Mouse (Mus musculus): ENCODE results near the gene Lrrk1. TPM values are rescaled to one million over a fixed set of nuclear protein-coding genes. Genes with fewer than 3 reads are reported as not detected.

Gene Lrrk1
- polyA plus RNA-seq, 1 experiment from 2014 or later = 26.0 TPM

- WGBS = 58% methylated on average over 12 of the region's 12 CpGs
- no peaks in the 10 kb centered on the region for H3K36me3 ChIP-seq
- no peak overlapping the region for H3K27ac ChIP-seq
- ATAC-seq (ENCODE audit: borderline replicate concordance, extremely low read depth, low FRiP score, low TSS enrichment) = no peak
- H3K9me3 ChIP-seq = no peaks in the 10 kb centered on the region
- H3K27me3 ChIP-seq = no peaks in the 10 kb centered on the region
- H3K4me1 ChIP-seq = peaks cover 11% of the 10 kb centered on the region; the same call in 1 of the 2 replicates
- no peak overlapping the region for H3K4me3 ChIP-seq
- H3K4me2 ChIP-seq = no peak overlapping the region
- H3K9ac ChIP-seq = no peak overlapping the region
Measured at GRCm38 (mm10) chr7:66247274-66248021, 140.7 kb downstream of the Lrrk1 start.

GRCm38 (mm10) chr7:66246716-66247235, 141.4 kb downstream of the Lrrk1 start:
- ATAC-seq (ENCODE audit: borderline replicate concordance, extremely low read depth, low FRiP score, low TSS enrichment) = no peak
- 59% methylated on average over 11 of the region's 11 CpGs for WGBS
- H3K4me1 ChIP-seq = peaks cover 11% of the 10 kb centered on the region; the same call in 1 of the 2 replicates

GRCm38 (mm10) chr7:66245646-66246045, 142.5 kb downstream of the Lrrk1 start:
- WGBS = 80% methylated on average over 5 of the region's 5 CpGs
- ATAC-seq (ENCODE audit: borderline replicate concordance, extremely low read depth, low FRiP score, low TSS enrichment) = no peak
- no peak overlapping the region for H3K4me3 ChIP-seq
- no peaks in the 10 kb centered on the region for H3K9me3 ChIP-seq
- H3K4me2 ChIP-seq = no peak overlapping the region
- peaks cover 11% of the 10 kb centered on the region; the same call in 1 of the 2 replicates for H3K4me1 ChIP-seq
- no peak overlapping the region for H3K27ac ChIP-seq
- H3K9ac ChIP-seq = no peak overlapping the region
- H3K27me3 ChIP-seq = no peaks in the 10 kb centered on the region
- H3K36me3 ChIP-seq = no peaks in the 10 kb centered on the region

More at GRCm38 (mm10) chr7:66246716-66247235, 141.4 kb downstream of the Lrrk1 start:
- Histone ChIP-seq H3K9me3 (no peaks in the 10 kb centered on the region), H3K4me2 (no peak overlapping the region), H3K9ac (no peak overlapping the region), H3K27ac (no peak overlapping the region), H3K36me3 (no peaks in the 10 kb centered on the region), H3K27me3 (no peaks in the 10 kb centered on the region), H3K4me3 (no peak overlapping the region)

GRCm38 (mm10) chr7:66243766-66244325, 144.3 kb downstream of the Lrrk1 start:
- no peak for ATAC-seq (ENCODE audit: borderline replicate concordance, extremely low read depth, low FRiP score, low TSS enrichment)
- no peaks in the 10 kb centered on the region for H3K27me3 ChIP-seq
- no peak overlapping the region for H3K9ac ChIP-seq
- no peak overlapping the region for H3K27ac ChIP-seq
- H3K4me2 ChIP-seq = no peak overlapping the region
- 66% methylated on average over 7 of the region's 7 CpGs for WGBS
- no peak overlapping the region for H3K4me3 ChIP-seq
- H3K4me1 ChIP-seq = peaks cover 6% of the 10 kb centered on the region; the same call in 1 of the 2 replicates
- H3K9me3 ChIP-seq = no peaks in the 10 kb centered on the region
- H3K36me3 ChIP-seq = no peaks in the 10 kb centered on the region

GRCm38 (mm10) chr7:66241855-66242412, 146.2 kb downstream of the Lrrk1 start:
- H3K4me1 ChIP-seq = no peaks in the 10 kb centered on the region
- WGBS = 87% methylated on average over 4 of the region's 4 CpGs
- H3K9ac ChIP-seq = no peak overlapping the region
- no peaks in the 10 kb centered on the region for H3K27me3 ChIP-seq
- H3K4me2 ChIP-seq = no peak overlapping the region
- no peak overlapping the region for H3K4me3 ChIP-seq
- no peaks in the 10 kb centered on the region for H3K36me3 ChIP-seq
- ATAC-seq (ENCODE audit: borderline replicate concordance, extremely low read depth, low FRiP score, low TSS enrichment) = no peak
- no peaks in the 10 kb centered on the region for H3K9me3 ChIP-seq
- H3K27ac ChIP-seq = no peak overlapping the region

- 97% methylated on average over 3 of the region's 3 CpGs for WGBS
Measured at GRCm38 (mm10) chr7:66238157-66238556, 150.0 kb downstream of the Lrrk1 start.

GRCm38 (mm10) chr7:66233947-66234516, 154.1 kb downstream of the Lrrk1 start:
- whole genome bisulfite sequencing = 73% methylated on average over 6 of the region's 6 CpGs
- no peaks in the 10 kb centered on the region for H3K36me3 ChIP-seq
- ATAC-seq (ENCODE audit: borderline replicate concordance, extremely low read depth, low FRiP score, low TSS enrichment) = no peak
- H3K27ac ChIP-seq = no peak overlapping the region
- H3K9me3 ChIP-seq = no peaks in the 10 kb centered on the region
- H3K4me3 ChIP-seq = no peak overlapping the region
- H3K4me1 ChIP-seq = peaks cover 22% of the 10 kb centered on the region
- H3K9ac ChIP-seq = no peak overlapping the region
- no peak overlapping the region for H3K4me2 ChIP-seq
- no peaks in the 10 kb centered on the region for H3K27me3 ChIP-seq

More at GRCm38 (mm10) chr7:66238157-66238556, 150.0 kb downstream of the Lrrk1 start:
- H3K9me3 ChIP-seq = no peaks in the 10 kb centered on the region
- H3K4me2 ChIP-seq = no peak overlapping the region
- ATAC-seq (ENCODE audit: borderline replicate concordance, extremely low read depth, low FRiP score, low TSS enrichment) = no peak
- 0 out of 2 replicates have a peak, but pooled peaks cover 6% of the 10 kb centered on the region for H3K4me1 ChIP-seq
- H3K9ac ChIP-seq = no peak overlapping the region
- H3K4me3 ChIP-seq = no peak overlapping the region
- H3K36me3 ChIP-seq = no peaks in the 10 kb centered on the region
- no peaks in the 10 kb centered on the region for H3K27me3 ChIP-seq
- no peak overlapping the region for H3K27ac ChIP-seq

- no peak overlapping the region for H3K4me3 ChIP-seq
- H3K27ac ChIP-seq = no peak overlapping the region
- no peaks in the 10 kb centered on the region for H3K36me3 ChIP-seq
- peaks cover 25% of the 10 kb centered on the region for H3K4me1 ChIP-seq
- WGBS = 64% methylated on average over 4 of the region's 4 CpGs
- no peaks in the 10 kb centered on the region for H3K9me3 ChIP-seq
- H3K4me2 ChIP-seq = no peak overlapping the region
- no peak overlapping the region for H3K9ac ChIP-seq
- no peak for ATAC-seq (ENCODE audit: borderline replicate concordance, extremely low read depth, low FRiP score, low TSS enrichment)
- H3K27me3 ChIP-seq = no peaks in the 10 kb centered on the region
Measured at GRCm38 (mm10) chr7:66233141-66233946, 154.8 kb downstream of the Lrrk1 start.

- 78% methylated on average over 4 of the region's 4 CpGs for WGBS
- no peak for ATAC-seq (ENCODE audit: borderline replicate concordance, extremely low read depth, low FRiP score, low TSS enrichment)
Measured at GRCm38 (mm10) chr7:66231861-66232260, 156.3 kb downstream of the Lrrk1 start.

GRCm38 (mm10) chr7:66230638-66231550, 157.3 kb downstream of the Lrrk1 start:
- Histone ChIP-seq H3K36me3 (no peaks in the 10 kb centered on the region), H3K4me3 (no peak overlapping the region), H3K27ac (peak overlapping the region; percentile 63), H3K4me2 (no peak overlapping the region), H3K9ac (no peak overlapping the region), H3K9me3 (no peaks in the 10 kb centered on the region), H3K27me3 (no peaks in the 10 kb centered on the region), H3K4me1 (peaks cover 28% of the 10 kb centered on the region)
- WGBS = 43% methylated on average over 17 of the region's 17 CpGs
- ATAC-seq (ENCODE audit: borderline replicate concordance, extremely low read depth, low FRiP score, low TSS enrichment) = no peak

More at GRCm38 (mm10) chr7:66231861-66232260, 156.3 kb downstream of the Lrrk1 start:
- no peak overlapping the region for H3K4me2 ChIP-seq
- no peak overlapping the region for H3K4me3 ChIP-seq
- peaks cover 28% of the 10 kb centered on the region for H3K4me1 ChIP-seq
- no peak overlapping the region for H3K9ac ChIP-seq
- H3K27ac ChIP-seq = no peak overlapping the region
- no peaks in the 10 kb centered on the region for H3K36me3 ChIP-seq
- no peaks in the 10 kb centered on the region for H3K27me3 ChIP-seq
- H3K9me3 ChIP-seq = no peaks in the 10 kb centered on the region
